Mouse (Mus musculus) heart, postnatal 10 days (tissue): Measurements from ENCODE around the gene Ybx2. TPM values are rescaled to one million over a fixed set of nuclear protein-coding genes. Genes with fewer than 3 reads are reported as not detected.
A peak's percentile ranks its signal among the peaks of the same experiment; 100 is the strongest.
"Not testable (repeated sequence)": the region's sequence is repeated elsewhere in the genome, so short reads cannot be mapped to it uniquely, and the experiment has no call there.

Experiments
- DNase-seq, 2 experiments: peaks; one replicate each; pipeline ENCODE4 v3.0.0; 2021
- intact Hi-C: fragments of 180-260 bp; cut with DNase I; formaldehyde crosslinking; loops from one replicate; pipeline ENCODE4 v1.15.1; 2025
- total RNA-seq, 2 experiments: library from RNA; stranded (reverse); gene quantifications; 2 replicates each; pipeline ENCODE4 v1.2.3; 2021

Gene Ybx2
- total RNA-seq, 2 experiments from 2014 or later, result 22.7 to 25.7 TPM

GRCm38 (mm10) chr11:69950807-69951459 lies 15.3 kb downstream of the Ybx2 start:
- intact Hi-C loops, result no loop called here
- no peak for DNase-seq

GRCm38 (mm10) chr11:69952274-69952673 lies 16.7 kb downstream of the Ybx2 start:
- DNase-seq, result no peak
- intact Hi-C loops, result no loop called here

- DNase-seq, result no peak
- intact Hi-C loops, result no loop called here
Observed at GRCm38 (mm10) chr11:69953267-69953915, 17.8 kb downstream of the Ybx2 start.

GRCm38 (mm10) chr11:69955618-69956017 lies 20.0 kb downstream of the Ybx2 start:
- DNase-seq, result not testable (repeated sequence)
- intact Hi-C loops, result loop anchor here (2.0 kb wide), 1 partner anchor 19 kb away; no protein-coding TSS in a partner anchor

GRCm38 (mm10) chr11:69956218-69956617 lies 20.6 kb downstream of the Ybx2 start:
- DNase-seq, result no peak
- intact Hi-C loops, result loop anchor here (2.0 kb wide), 1 partner anchor 19 kb away; no protein-coding TSS in a partner anchor

- peak in 1 of 2 experiments; percentile 20 for DNase-seq
- intact Hi-C loops, result no loop called here
Observed at GRCm38 (mm10) chr11:69960616-69961015, 25.0 kb downstream of the Ybx2 start.

GRCm38 (mm10) chr11:69961841-69962240 lies 26.2 kb downstream of the Ybx2 start:
- no peak for DNase-seq
- intact Hi-C loops, result no loop called here

GRCm38 (mm10) chr11:69964650-69965270 lies 29.2 kb downstream of the Ybx2 start, which contains the start of gene Cldn7:
Gene Cldn7 (plus strand): TSS chr11:69964779.
- intact Hi-C loops, result no loop called here
- no peak for DNase-seq

- intact Hi-C loops, result no loop called here
- no peak for DNase-seq
Observed at GRCm38 (mm10) chr11:69965271-69966005, 29.8 kb downstream of the Ybx2 start.

- intact Hi-C loops, result no loop called here
- DNase-seq, result peak; percentile 44 to 48
Observed at GRCm38 (mm10) chr11:69966006-69966859, 30.6 kb downstream of the Ybx2 start.

- intact Hi-C loops, result no loop called here
Observed at GRCm38 (mm10) chr11:69966860-69967517, 31.4 kb downstream of the Ybx2 start.

GRCm38 (mm10) chr11:69968793-69969192 lies 33.2 kb downstream of the Ybx2 start:
- intact Hi-C loops, result no loop called here
- DNase-seq, result no peak

More at GRCm38 (mm10) chr11:69966860-69967517, 31.4 kb downstream of the Ybx2 start:
- DNase-seq, result no peak

GRCm38 (mm10) chr11:69970222-69970621 lies 34.6 kb downstream of the Ybx2 start:
- intact Hi-C loops, result no loop called here
- DNase-seq, result no peak

- intact Hi-C loops, result no loop called here
- DNase-seq, result no peak
Observed at GRCm38 (mm10) chr11:69970775-69971174, 35.2 kb downstream of the Ybx2 start.

GRCm38 (mm10) chr11:69974907-69975306 lies 39.3 kb downstream of the Ybx2 start:
- DNase-seq, result no peak
- intact Hi-C loops, result loop anchor here (2.0 kb wide), 1 partner anchor 18 kb away; no protein-coding TSS in a partner anchor

GRCm38 (mm10) chr11:69976271-69976670 lies 40.7 kb downstream of the Ybx2 start:
- intact Hi-C loops, result no loop called here

GRCm38 (mm10) chr11:69979827-69980195 lies 44.2 kb downstream of the Ybx2 start:
- intact Hi-C loops, result loop anchor here (2.0 kb wide), 1 partner anchor 17 kb away; no protein-coding TSS in a partner anchor
- DNase-seq, result no peak

More at GRCm38 (mm10) chr11:69976271-69976670, 40.7 kb downstream of the Ybx2 start:
- no peak for DNase-seq

GRCm38 (mm10) chr11:69980196-69981140 lies 44.9 kb downstream of the Ybx2 start:
- intact Hi-C loops, result loop anchor here (2.0 kb wide), 1 partner anchor 16 kb away; no protein-coding TSS in a partner anchor
- peak; percentile 99 for DNase-seq
